In genomic region chr10:120903843-120904468, GRCm38 (mm10) we compare ENCODE assay signal across 15 mouse cellular contexts. TPM values are rescaled to one million over a fixed set of nuclear protein-coding genes. Genes with fewer than 3 reads are reported as not detected.
DNase-seq lines count a peak whose midpoint lies in the region; ATAC-seq lines count a peak whose summit lies in the region.
"Had no signal": no experiment of that assay in that cellular context is flagged by ENCODE, and none has a peak within 500 bp of the region (broad histone marks: within the 10 kb centered on the region; RNA-seq: fewer than 3 reads in every experiment).

No protein-coding gene starts in this region.

- no peak for ATAC-seq in hindbrain, embryonic 16.5 days
- ATAC-seq in common myeloid progenitor, adult 5-6 weeks (replicated peaks; ENCODE audit: low read depth, poor library complexity, severe bottlenecking), result peak; percentile 67
- no peak for ATAC-seq in intestine, embryonic 16.5 days
- no peak for ATAC-seq in forebrain, embryonic 12.5 days (ENCODE audit: low FRiP score)

- 0 out of 2 replicates have a peak, but pooled peaks cover 5% of the 10 kb centered on the region for H3K9me3 ChIP-seq in hindbrain, embryonic 10.5 days
- H3K9me3 ChIP-seq in hindbrain, embryonic 16.5 days (ENCODE audit: control insufficient read depth, low read length), result no peaks in the 10 kb centered on the region
- H3K9me3 ChIP-seq in intestine, embryonic 16.5 days (ENCODE audit: control insufficient read depth, low read length), result no peaks in the 10 kb centered on the region
- H3K9me3 ChIP-seq in forebrain, embryonic 12.5 days, result 0 out of 2 replicates have a peak, but pooled peaks cover 7% of the 10 kb centered on the region

- DNase-seq in hindbrain, embryonic 10.5 days (ENCODE audit: low spot score), result peak; percentile 6
- peak; percentile 88 for DNase-seq in ES-CJ7 (ENCODE audit: low read depth, low spot score)
- DNase-seq in testis, postnatal 10 days (ENCODE audit: low spot score), result peak; percentile 69
- DNase-seq: adrenal gland, postnatal 36 days; cerebellum, adult 11 months; heart, adult 18-20 months; heart, postnatal 36 days; kidney, adult 9 months; lung, adult 18-20 months; right cerebral cortex, postnatal 4 days had no signal

- no peak overlapping the region for H3K27ac ChIP-seq in hindbrain, embryonic 10.5 days
- no peak overlapping the region for H3K27ac ChIP-seq in hindbrain, embryonic 16.5 days (ENCODE audit: low read depth, low read length)
- H3K27ac ChIP-seq in intestine, embryonic 16.5 days (ENCODE audit: low read length), result no peak overlapping the region
- no peak overlapping the region for H3K27ac ChIP-seq in forebrain, embryonic 12.5 days

- H3K36me3 ChIP-seq in hindbrain, embryonic 10.5 days, result no peaks in the 10 kb centered on the region
- no peaks in the 10 kb centered on the region for H3K36me3 ChIP-seq in hindbrain, embryonic 16.5 days (ENCODE audit: control insufficient read depth, insufficient read depth, low read length)
- H3K36me3 ChIP-seq in intestine, embryonic 16.5 days (ENCODE audit: control insufficient read depth, insufficient read depth, low read length), result no peaks in the 10 kb centered on the region
- no peaks in the 10 kb centered on the region for H3K36me3 ChIP-seq in forebrain, embryonic 12.5 days (replicated peaks)

- H3K4me3 ChIP-seq in hindbrain, embryonic 10.5 days, result no peak overlapping the region
- H3K4me3 ChIP-seq in hindbrain, embryonic 16.5 days (ENCODE audit: low read length), result no peak overlapping the region
- H3K4me3 ChIP-seq in intestine, embryonic 16.5 days (ENCODE audit: low read length), result no peak overlapping the region
- H3K4me3 ChIP-seq in forebrain, embryonic 12.5 days (replicated peaks), result no peak overlapping the region
- H3K4me3 ChIP-seq: erythroblast, embryonic 14.5 days had no signal

- no peak overlapping the region for H3K4me2 ChIP-seq in hindbrain, embryonic 16.5 days (ENCODE audit: low read length)
- no peak overlapping the region for H3K4me2 ChIP-seq in intestine, embryonic 16.5 days (ENCODE audit: low read depth, low read length)
- H3K4me2 ChIP-seq in forebrain, embryonic 12.5 days, result no peak overlapping the region

- peaks cover 17% of the 10 kb centered on the region for H3K4me1 ChIP-seq in hindbrain, embryonic 10.5 days (replicated peaks)
- peaks cover 3% of the 10 kb centered on the region; the same call in 1 of the 2 replicates for H3K4me1 ChIP-seq in hindbrain, embryonic 16.5 days (ENCODE audit: control insufficient read depth, insufficient read depth, low read depth, low read length)
- peaks cover 6% of the 10 kb centered on the region; the same call in 1 of the 2 replicates for H3K4me1 ChIP-seq in intestine, embryonic 16.5 days (ENCODE audit: control insufficient read depth, insufficient read depth, low read length)
- H3K4me1 ChIP-seq in forebrain, embryonic 12.5 days, result peaks cover 5% of the 10 kb centered on the region

- WGBS in hindbrain, embryonic 10.5 days, result 72% methylated on average over 4 of the region's 4 CpGs
- WGBS in hindbrain, embryonic 16.5 days, result 82% methylated on average over 3 of the region's 4 CpGs
- 73% methylated on average over 4 of the region's 4 CpGs for WGBS in intestine, embryonic 16.5 days
- WGBS in forebrain, embryonic 12.5 days, result 78% methylated on average over 4 of the region's 4 CpGs

- peaks cover 23% of the 10 kb centered on the region for H3K27me3 ChIP-seq in hindbrain, embryonic 10.5 days (ENCODE audit: insufficient read depth, poor library complexity, severe bottlenecking)
- no peaks in the 10 kb centered on the region for H3K27me3 ChIP-seq in hindbrain, embryonic 16.5 days (replicated peaks; ENCODE audit: control insufficient read depth, insufficient read depth, low read length)
- no peaks in the 10 kb centered on the region for H3K27me3 ChIP-seq in intestine, embryonic 16.5 days (replicated peaks; ENCODE audit: control insufficient read depth, insufficient read depth, low read length)
- H3K27me3 ChIP-seq in forebrain, embryonic 12.5 days, result peaks cover 15% of the 10 kb centered on the region; the same call in 1 of the 2 replicates

- H3K9ac ChIP-seq in hindbrain, embryonic 16.5 days (ENCODE audit: low read depth, low read length), result no peak overlapping the region
- H3K9ac ChIP-seq in intestine, embryonic 16.5 days (ENCODE audit: low read depth, low read length), result no peak overlapping the region
- H3K9ac ChIP-seq in forebrain, embryonic 12.5 days, result no peak overlapping the region

RNA-seq across cellular contexts. Expression of gene Msrb3, which starts 5.1 kb away (rescaled TPM):
- polyA plus RNA-seq in hindbrain, embryonic 10.5 days (2016; fragmentation: Nextera tagmentation; extraction: Ambion mirVana), result 3.1 and 4.5 TPM in 2 replicates
- polyA plus RNA-seq in hindbrain, embryonic 16.5 days (2015; fragmentation: Nextera tagmentation; extraction: Ambion mirVana), result 1.2 and 1.8 TPM in 2 replicates
- 4.8 and 4.9 TPM in 2 replicates for total RNA-seq in common myeloid progenitor, adult 5-6 weeks (2017)
- polyA plus RNA-seq in intestine, embryonic 16.5 days (2015; fragmentation: Nextera tagmentation; extraction: Ambion mirVana), result 11.2 and 14.0 TPM in 2 replicates
- polyA plus RNA-seq in forebrain, embryonic 12.5 days (2016; fragmentation: Nextera tagmentation; extraction: Ambion mirVana), result 7.0 and 11.4 TPM in 2 replicates
- polyA plus RNA-seq: erythroblast, embryonic 14.5 days had no signal

Comparison
In these comparisons a context has a peak if more than half of its experiments do, and no peak if none do; other contexts are left out.
1. DNase-seq: peak in every context shown above with its lines; median percentile 88 in ES-CJ7; 69 in testis, postnatal 10 days; 6 in hindbrain, embryonic 10.5 days.